ENCODE assay signal across 21 mouse cellular contexts in genomic region chr2:101552301-101552700, GRCm38 (mm10).
"Had no signal": no experiment of that assay in that cellular context is flagged by ENCODE, and none has a peak within 500 bp of the region (broad histone marks: within the 10 kb centered on the region; RNA-seq: fewer than 3 reads in every experiment).

No protein-coding gene starts in this region.

- ATAC-seq: liver, postnatal 0 days; lung, postnatal 0 days; midbrain, embryonic 15.5 days had no signal

- H3K9me3 ChIP-seq: kidney, embryonic 15.5 days; limb, embryonic 12.5 days; limb, embryonic 15.5 days; midbrain, embryonic 12.5 days; midbrain, embryonic 15.5 days; neural tube, embryonic 13.5 days had no signal

- H3K4me2 ChIP-seq: kidney, embryonic 15.5 days; limb, embryonic 12.5 days; limb, embryonic 15.5 days; liver, embryonic 11.5 days; lung, embryonic 14.5 days; midbrain, embryonic 12.5 days; midbrain, embryonic 15.5 days; neural tube, embryonic 13.5 days had no signal

- H3K36me3 ChIP-seq: kidney, embryonic 15.5 days; limb, embryonic 12.5 days; limb, embryonic 15.5 days; midbrain, embryonic 12.5 days; midbrain, embryonic 15.5 days; neural tube, embryonic 13.5 days had no signal

- DNase-seq: kidney, adult 11 months; kidney, adult 8-10 months; kidney, postnatal 14 days; kidney, postnatal 4 days; left cerebral cortex, postnatal 4 days; liver, postnatal 0 days; lung, embryonic 14.5 days; retina, postnatal 1 day; right cerebral cortex, postnatal 25 days; spleen, adult 18-20 months had no signal

- H3K27me3 ChIP-seq: kidney, embryonic 15.5 days; limb, embryonic 12.5 days; limb, embryonic 15.5 days; midbrain, embryonic 12.5 days; midbrain, embryonic 15.5 days; neural tube, embryonic 13.5 days had no signal

- H3K4me1 ChIP-seq: kidney, embryonic 15.5 days; limb, embryonic 12.5 days; limb, embryonic 15.5 days; midbrain, embryonic 12.5 days; midbrain, embryonic 15.5 days had no signal

- H3K27ac ChIP-seq: kidney, embryonic 15.5 days; limb, embryonic 12.5 days; limb, embryonic 15.5 days; liver, embryonic 14.5 days; macrophage; midbrain, embryonic 12.5 days; midbrain, embryonic 15.5 days; neural tube, embryonic 13.5 days had no signal

- H3K4me3 ChIP-seq: kidney, embryonic 15.5 days; limb, embryonic 12.5 days; limb, embryonic 15.5 days; midbrain, embryonic 12.5 days; midbrain, embryonic 15.5 days; myocyte; neural tube, embryonic 13.5 days had no signal

- H3K9ac ChIP-seq: kidney, embryonic 15.5 days; limb, embryonic 12.5 days; limb, embryonic 15.5 days; liver, embryonic 14.5 days; liver, postnatal 0 days; lung, embryonic 14.5 days; midbrain, embryonic 12.5 days; midbrain, embryonic 15.5 days; neural tube, embryonic 13.5 days had no signal
